Mouse (Mus musculus): Measurements from ENCODE around the gene Jkamp.

- TF ChIP-seq MAFK (IDR thresholded peaks at IDR 0.05; ENCODE audit: insufficient read depth, low read depth, low read length): no peak
- TF ChIP-seq ZC3H11A (IDR thresholded peaks at IDR 0.05; ENCODE audit: borderline replicate concordance, low read depth, low read length): no peak
These were observed 4.4 kb downstream of the Jkamp start for GRCm38 (mm10) chr12:72089802-72090201.
